Mouse (Mus musculus) natural killer cell, adult 2 months (primary cell): ENCODE measurements around the gene Hmga1b.
"Not testable (repeated sequence)": the region's sequence is repeated elsewhere in the genome, so short reads cannot be mapped to it uniquely, and the experiment has no call there.

Experiments
- DNase-seq, 2 experiments: peaks; one replicate each; pipeline ENCODE4 v3.0.0; 2022; ENCODE audit warnings: low spot score in 2 of 2

Hmga1b gene

DNA sequence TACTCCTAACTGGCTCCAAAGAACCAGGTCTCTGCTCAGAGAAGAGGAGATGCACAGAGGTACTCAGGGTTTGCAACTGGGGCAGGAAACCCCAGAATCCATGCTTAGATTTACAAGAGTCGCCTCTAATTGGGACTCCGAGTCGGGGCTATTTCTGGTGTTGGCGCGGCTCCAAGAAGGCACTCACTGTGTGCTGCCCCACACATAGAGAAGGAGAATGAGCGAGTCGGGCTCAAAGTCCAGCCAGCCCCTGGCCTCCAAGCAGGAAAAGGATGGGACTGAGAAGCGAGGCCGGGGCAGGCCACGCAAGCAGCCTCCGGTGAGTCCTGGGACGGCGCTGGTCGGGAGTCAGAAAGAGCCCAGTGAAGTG, at the start of gene Hmga1b:
Gene Hmga1b, plus strand, starts transcription at position 123 of the 370 bp plus-strand sequence.
- not testable (repeated sequence) for DNase-seq

DNA sequence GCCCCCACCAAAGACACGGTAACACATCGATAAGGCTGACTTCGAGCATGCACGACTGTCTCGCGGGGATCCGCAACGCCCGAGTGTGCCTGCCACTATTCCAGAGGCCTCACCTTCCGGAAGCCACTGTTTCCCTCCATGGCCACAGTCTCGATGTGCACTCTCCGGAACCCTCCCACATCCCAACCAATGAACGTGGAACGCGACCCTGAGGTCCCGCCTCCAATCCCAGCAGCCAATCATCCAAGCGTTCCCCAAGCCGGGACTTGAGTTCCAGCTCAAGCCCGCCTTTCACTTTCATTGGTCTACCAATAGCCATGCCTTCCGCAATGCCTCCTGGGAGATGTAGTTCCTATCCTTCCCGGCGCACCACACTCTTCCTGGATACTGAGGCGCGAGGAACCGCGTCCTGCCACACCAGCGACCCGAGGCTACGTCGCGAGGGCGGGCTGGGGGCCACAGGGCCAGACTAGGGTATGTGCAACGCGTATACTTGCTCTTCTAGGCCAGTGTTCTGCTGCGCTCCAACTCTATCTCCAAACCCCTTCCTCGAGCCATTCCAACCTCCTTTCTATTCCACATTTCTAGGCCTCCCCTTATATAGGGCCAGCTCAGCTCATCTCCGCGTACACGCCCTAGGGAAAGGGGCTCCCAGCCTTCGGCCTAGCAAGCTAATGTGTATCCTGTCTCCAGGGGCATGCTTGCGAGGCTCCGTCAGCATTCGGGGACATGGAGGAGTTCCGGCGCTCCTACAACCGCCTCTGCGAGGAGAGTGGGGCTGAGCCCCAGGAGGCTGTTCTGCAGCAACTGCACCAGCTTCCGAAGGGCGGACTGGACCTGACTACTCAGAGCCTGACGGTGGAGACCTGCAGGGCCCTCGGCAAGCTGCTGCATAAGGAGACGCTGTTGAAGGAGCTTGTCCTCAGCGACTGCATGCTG, 48.7 kb upstream of the Hmga1b start, which contains the start of the genes Cenpx and Lrrc45:
Gene Cenpx, minus strand, starts transcription at position 159 of the 939 bp plus-strand sequence.
Gene Lrrc45, plus strand, starts transcription at position 346 of the 939 bp plus-strand sequence.
- peak; percentile 93 to 94 for DNase-seq

DNA sequence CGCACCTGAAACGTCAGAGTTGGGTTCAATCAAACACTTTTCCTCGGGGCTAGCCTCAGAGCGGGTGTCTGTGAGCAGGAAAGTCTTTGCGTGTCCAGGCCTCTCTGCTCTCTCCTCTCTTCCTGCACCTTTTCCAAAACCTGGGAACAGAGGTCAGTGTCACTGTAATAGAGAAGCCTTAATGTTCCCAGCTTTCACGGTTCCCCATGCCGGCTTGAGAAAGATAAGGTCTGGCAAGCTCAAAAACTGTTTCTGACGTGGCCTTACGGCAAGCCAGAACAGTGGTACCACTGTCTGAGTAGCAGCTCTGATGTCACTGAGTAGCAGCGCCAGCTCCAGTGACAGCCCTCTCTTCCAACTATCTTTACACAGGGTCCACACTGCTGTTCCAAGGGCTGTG, 48.0 kb upstream of the Hmga1b start:
- no peak for DNase-seq

- no peak for DNase-seq
Observed at GRCm38 (mm10) chr11:120715131-120715530, 47.5 kb upstream of the Hmga1b start.

DNA sequence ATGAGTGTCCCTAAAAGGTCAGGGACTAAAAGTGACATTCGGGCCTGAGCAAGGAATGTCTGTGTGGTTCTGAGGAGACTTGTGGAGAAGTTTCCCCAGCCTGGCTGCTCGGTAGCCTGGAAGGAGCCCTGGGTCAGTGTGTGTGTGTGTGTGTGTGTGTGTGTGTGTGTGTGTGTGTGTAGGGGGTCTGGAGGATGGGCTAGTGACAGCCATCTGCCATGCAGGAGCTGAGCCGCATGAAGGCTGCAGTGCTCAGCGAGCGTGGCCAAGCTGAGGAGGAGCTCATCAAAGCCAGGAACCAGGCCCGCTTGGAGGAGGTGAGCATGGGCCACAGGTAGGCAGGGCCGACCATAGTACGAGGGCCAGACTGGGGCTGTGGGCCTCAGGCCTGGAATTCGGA, 43.4 kb upstream of the Hmga1b start:
- no peak for DNase-seq

DNA sequence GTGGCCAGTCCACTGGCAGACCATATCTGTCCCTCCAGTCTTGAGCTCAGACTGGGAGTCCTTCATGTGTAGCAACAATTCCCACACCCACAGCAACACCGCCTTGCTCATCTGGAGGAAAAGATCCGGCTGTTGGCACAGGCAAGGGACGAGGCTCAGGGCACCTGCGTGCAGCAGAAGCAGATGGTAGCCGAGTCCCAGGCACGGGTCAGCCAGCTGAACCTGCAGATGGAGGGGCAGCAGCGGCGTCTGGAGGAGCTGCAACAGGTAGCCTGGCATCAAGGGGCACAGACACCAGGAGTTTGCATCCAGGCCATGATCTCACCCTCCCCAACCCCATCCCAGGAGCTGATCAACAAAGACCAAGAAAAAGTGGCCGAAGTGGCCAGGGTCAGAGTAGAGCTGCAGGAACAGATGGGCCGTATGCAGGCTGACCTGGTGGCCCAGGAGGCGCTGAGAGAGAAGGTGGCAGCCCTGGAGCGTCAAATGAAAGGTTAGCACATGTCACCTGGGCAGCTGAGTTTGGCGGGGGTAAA, 42.7 kb upstream of the Hmga1b start:
- DNase-seq: no peak

DNA sequence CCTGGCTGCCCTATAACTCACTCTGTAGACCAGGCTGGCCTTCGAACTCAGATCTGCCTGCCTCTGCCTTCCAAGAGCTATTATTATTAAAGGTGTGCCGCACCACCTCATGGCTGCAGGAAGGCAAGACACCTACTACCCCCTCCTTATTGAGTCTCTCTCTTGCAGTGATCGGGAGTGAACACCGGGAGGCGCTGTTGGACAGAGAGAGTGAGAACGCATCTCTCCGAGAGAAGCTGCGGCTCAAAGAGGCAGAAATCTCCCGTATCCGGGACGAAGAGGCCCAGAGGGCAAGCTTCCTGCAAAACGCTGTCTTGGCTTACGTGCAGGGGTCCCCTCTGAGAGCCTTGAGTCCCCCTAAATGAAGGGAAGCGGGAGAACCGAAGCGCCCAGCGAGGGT, 42.1 kb upstream of the Hmga1b start:
- peak; percentile 87 to 92 for DNase-seq

DNA sequence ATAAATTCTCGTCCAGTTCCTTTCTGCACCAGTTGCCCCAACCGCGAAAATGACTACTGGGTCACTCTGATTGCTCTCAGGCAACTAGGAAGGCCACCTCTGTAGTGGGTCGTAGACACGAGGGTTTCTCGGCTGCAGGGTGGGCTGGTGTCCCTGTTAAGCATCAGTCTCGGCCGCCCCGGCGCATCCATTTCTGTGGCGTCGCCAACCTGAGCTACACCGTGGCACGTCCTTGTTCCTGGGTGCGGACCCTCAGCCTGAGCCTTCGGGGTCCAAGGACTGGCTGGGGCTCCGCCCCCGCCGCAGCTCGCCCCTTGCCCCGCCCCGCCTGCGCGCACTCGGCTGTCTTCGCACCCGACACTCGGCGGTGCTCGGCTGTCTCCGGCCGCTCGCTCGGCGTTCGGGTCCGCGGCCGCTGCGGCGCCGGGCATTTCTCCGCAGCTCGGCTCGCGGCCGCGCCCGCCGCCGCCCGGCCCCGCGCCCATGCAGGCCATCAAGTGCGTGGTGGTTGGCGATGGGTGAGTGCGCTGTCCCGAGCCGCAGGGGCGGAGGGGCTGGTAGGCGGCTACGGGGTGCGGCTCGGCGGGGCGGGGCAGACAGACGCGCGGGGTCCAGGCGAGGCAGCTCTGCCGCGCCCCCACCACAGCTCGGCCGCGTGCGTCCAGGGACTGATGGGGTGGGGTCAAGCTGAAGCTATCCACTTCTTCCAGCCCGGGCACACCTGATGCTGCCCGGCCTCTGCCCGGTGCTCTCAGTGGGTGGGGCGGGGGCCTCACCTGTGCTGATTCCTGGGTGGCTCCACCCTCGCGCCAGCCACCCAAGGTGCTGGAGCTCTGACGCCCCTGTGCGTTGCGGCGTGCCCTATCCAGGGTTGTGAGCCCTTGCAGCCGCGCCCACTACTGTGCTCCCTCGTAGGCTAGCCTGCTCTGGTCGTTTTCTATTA, 41.2 kb upstream of the Hmga1b start, which contains the start of gene Rac3:
Gene Rac3, plus strand, starts transcription at position 347 of the 943 bp plus-strand sequence.
- peak; percentile 40 to 42 for DNase-seq

GRCm38 (mm10) chr11:120722067-120722630, 40.4 kb upstream of the Hmga1b start:
- no peak for DNase-seq

DNA sequence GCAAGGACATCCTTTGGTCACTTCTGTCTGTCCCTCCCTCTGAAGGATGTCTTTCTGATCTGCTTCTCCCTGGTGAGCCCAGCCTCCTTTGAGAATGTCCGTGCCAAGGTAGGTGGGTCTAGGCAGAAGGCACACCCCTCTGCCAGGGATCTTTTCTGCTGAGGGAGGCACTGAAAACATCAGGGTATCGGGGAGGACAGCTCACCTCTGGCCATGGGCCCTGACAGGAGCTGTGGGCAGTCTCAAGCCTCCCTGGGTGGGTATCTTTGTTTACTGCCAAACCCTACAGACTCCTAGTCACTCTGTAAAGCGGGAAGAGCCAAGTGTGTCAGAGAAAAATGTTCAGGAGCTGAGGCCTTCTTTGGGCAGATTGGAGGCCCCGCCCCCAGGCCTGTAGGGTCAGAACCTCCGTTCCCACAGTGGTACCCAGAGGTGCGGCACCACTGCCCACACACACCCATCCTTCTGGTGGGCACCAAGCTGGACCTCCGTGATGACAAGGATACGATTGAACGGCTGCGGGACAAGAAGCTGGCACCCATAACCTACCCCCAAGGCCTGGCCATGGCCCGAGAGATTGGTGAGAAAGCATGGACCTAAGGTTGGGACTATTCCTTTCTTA, 39.7 kb upstream of the Hmga1b start:
- DNase-seq: no peak

DNA sequence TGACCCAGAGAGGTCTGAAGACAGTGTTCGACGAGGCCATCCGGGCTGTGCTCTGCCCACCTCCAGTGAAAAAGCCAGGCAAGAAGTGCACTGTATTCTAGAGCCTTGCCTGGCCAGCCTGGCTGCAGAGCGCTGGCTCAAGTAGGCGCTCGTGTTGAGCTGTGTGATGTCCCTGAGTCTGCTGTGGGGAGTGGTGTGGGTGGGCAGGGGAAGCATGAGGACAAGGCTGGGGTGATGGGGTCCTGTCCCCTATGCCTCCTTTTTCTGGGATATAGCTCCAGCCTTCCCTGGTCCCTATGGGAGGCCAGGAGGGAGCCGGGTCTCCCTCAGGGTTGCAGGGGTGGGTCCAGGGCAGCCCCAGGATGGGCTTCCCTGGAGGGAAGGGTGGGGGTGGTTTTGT, 39.1 kb upstream of the Hmga1b start:
- DNase-seq: no peak

DNA sequence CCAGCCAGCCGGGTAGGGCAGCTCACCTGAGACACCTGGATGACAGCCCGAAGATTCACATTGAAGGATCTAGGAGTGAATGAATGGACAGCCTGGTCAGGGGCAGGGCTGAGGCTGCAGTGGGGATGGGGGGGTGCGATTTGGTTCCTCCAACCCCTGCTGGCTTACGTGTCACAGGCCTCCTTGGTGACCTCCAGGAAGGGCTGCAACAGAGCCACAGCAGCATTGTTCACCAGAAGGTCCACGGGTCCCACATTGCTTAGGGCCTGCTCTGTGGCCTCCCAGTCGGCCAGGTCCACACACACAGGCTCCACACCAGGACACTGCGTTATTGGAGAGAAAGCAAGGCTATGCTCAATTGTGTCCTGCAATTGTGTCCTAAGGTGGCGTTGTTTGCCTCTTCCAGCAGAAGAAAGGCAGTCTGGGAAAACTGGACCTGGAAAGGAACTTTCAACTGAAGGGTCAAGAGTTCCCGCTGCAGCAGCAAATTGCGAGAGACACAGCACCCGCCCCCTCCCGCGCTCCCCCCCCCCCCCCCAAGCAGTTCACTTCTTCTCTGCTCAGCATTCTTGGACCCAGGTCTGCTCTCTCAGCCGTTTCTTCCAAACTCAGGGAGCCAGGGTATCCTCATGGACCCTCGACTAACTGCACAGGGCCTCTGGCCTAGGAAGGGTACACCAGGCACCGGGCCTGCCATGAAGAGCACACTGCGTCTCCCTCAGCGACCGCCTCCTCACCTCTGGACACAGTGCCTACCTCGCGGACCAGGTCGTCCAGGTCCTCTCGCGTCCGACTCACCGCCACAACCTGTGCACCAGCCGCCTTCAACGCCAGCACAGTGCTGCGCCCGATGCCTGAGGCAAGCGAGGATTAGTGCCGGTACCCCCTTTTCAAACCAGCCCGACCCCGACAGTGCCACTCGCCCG, 36.1 kb upstream of the Hmga1b start:
- DNase-seq: no peak

- DNase-seq: peak; percentile 75 to 81
Observed at GRCm38 (mm10) chr11:120727169-120727527, 35.4 kb upstream of the Hmga1b start, which contains the start of gene Dcxr. Gene Dcxr, minus strand, starts transcription at chr11:120727281.

GRCm38 (mm10) chr11:120727564-120727963, 35.0 kb upstream of the Hmga1b start:
- DNase-seq: no peak

- DNase-seq: peak in 1 of 2 experiments; percentile 40
Observed at GRCm38 (mm10) chr11:120728530-120729240, 33.9 kb upstream of the Hmga1b start.

DNA sequence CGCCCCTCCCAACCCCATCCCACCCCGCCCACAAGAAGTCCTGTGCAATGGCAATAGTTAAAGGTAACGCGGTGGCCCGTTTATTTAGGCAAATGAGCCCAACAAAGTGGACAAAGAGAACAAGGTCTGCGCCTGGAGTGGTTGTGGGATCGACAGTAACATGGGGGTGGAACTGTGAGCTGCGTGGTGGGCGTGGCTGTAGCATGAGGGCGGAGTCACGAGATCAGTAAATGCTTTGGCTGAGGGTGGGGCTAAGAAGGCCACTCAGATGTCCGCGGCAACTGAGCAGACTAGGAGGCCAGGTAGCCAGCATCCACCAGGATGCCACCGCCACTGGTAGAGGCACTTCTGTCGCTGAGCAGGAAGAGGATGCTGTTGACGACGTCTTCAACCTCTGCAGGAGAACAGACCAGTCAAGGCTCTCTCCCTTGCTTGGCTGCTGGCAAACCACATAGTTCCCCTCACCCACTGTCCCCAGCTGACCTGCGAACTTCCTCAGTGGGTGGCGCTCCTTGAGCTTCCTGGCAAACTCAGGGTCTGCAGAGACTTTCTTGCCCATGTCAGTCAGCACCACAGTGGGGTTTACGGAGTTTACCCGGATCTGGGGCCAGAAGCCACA, 33.1 kb upstream of the Hmga1b start:
- DNase-seq: peak; percentile 64 to 79

GRCm38 (mm10) chr11:120730331-120730870, 32.2 kb upstream of the Hmga1b start:
- DNase-seq: no peak

GRCm38 (mm10) chr11:120731395-120731794, 31.2 kb upstream of the Hmga1b start:
- no peak for DNase-seq
